Mouse (Mus musculus): Measurements from ENCODE around the gene Herc1.

Gene Herc1

DNA sequence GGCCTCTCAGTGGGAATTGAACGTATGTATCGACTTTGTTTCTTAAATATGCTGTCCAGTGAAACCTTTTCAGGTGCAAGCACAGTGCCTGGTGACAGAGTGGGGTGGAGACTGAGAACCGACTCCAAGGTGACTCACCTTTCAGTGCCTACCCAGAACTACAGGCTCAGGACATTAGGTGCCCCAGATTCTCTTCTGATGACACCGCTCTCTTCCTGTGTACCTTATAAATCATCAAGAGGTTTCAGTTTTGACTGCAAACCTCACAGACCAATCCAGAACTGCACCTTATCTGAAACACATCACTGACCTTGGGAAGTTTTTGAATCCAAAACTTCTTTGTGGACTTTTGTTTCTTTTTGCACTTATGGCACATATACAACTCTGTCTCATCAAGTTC lies 170.0 kb downstream of the Herc1 start:
- no peak for DNase-seq (ENCODE audit: low spot score)

DNA sequence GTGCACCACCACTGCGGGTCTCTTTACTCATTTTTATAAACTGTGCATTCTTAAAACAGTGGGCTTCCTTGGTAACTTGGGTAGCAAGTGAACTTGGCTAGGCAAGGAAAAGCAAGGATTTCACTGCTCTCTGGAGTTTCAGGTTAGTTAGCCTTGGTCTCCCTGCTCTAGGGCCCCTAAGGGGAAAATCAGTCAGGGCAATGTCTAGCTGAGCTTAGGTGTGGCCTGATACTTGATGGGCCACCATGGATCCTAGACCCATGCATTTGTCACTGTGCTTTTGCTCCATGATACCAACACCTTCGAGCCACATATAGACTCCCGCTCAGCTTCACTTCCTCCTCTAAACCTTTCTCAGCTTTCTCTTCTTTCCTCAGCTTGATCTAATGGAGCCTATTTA lies 171.3 kb downstream of the Herc1 start:
- no peak for DNase-seq (ENCODE audit: low spot score)

DNA sequence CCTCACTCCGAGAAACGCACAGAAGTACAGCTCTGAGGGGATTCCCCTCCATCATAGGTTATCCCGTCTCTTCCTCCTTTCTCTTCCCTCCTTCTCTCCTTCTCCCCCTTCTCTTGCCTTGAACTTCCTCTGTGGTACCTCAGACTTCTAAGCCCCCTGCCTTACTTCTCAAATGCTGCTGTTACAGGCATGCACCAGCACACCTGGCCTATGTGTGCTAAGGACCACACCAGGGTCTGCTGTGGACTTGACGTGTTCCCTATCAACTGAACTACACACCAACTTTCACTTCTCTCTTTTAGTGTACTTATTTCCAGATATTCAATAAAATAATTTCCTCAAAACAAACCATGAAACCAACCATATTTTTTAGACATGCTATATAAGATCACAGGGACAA lies 192.5 kb downstream of the Herc1 start:
- no peak for DNase-seq (ENCODE audit: low spot score)
